Mouse (Mus musculus): Measurements from ENCODE around the gene Rubcnl. TPM values are rescaled to one million over a fixed set of nuclear protein-coding genes. Genes with fewer than 3 reads are reported as not detected.

Rubcnl gene
- total and polyA plus RNA-seq, 3 experiments = 0.04 to 0.06 TPM; not detected in 1

DNA sequence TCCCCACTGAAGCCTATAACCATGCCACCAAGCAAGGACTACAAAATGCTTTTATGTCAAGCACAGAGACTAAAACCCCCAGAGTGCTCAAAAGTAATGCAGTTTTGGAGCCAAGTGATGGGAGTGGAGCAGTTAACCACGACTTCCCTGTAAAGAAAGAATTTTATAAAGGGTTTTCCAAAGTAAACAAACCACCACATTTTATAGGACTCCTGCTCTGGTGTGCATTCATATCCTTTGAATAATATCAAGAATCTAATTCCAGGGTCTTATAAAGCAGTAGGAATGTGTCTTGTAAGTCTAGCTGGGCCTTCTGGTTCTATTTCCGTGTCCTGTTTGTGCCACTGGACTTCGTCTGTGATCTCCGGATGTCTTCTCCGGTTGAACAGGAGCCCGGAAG lies 14.5 kb upstream of the Rubcnl start:
- TF ChIP-seq ELF1 (IDR thresholded peaks at IDR 0.05; ENCODE audit: low read depth, low read length) (no peak), POLR2AphosphoS5 (IDR thresholded peaks at IDR 0.05; ENCODE audit: borderline replicate concordance, low read depth, low read length) (no peak), TBP (IDR thresholded peaks at IDR 0.05; ENCODE audit: low read depth, low read length) (no peak), MXI1 (IDR thresholded peaks at IDR 0.05; ENCODE audit: low read depth, low read length) (no peak), CTCF (IDR thresholded peaks at IDR 0.05 in 2 of 3, conservative IDR thresholded peaks at IDR 0.05 in 1 of 3; ENCODE audit: control insufficient read depth in 1 of 3, insufficient read depth in 1 of 3, low read depth in 2 of 3, low read length in 3 of 3, poor library complexity in 1 of 3, severe bottlenecking in 1 of 3) (no peak), NRF1 (IDR thresholded peaks at IDR 0.05; ENCODE audit: insufficient read depth, low read depth, low read length, poor library complexity, severe bottlenecking) (no peak), GATA1 (IDR thresholded peaks at IDR 0.05; ENCODE audit: low read depth, low read length) (no peak), USF2 (IDR thresholded peaks at IDR 0.05; ENCODE audit: borderline replicate concordance in 1 of 2, insufficient read depth in 1 of 2, low read depth in 1 of 2, low read length in 2 of 2) (no peak), JUND (IDR thresholded peaks at IDR 0.05; ENCODE audit: low read depth, low read length) (no peak), ZC3H11A (IDR thresholded peaks at IDR 0.05; ENCODE audit: low read depth, low read length) (no peak), NELFE (IDR thresholded peaks at IDR 0.05; ENCODE audit: low read depth, low read length) (no peak), KAT2A (conservative IDR thresholded peaks at IDR 0.05; ENCODE audit: low read depth, low read length) (no peak), MEF2A (IDR thresholded peaks at IDR 0.05; ENCODE audit: extremely low read depth, insufficient replicate concordance, low read depth, low read length, poor library complexity, severe bottlenecking) (no peak), ZMIZ1 (IDR thresholded peaks at IDR 0.05; ENCODE audit: low read depth, low read length) (no peak), CHD1 (IDR thresholded peaks at IDR 0.05; ENCODE audit: low read depth, low read length) (no peak), POLR2A (IDR thresholded peaks at IDR 0.05; ENCODE audit: control insufficient read depth in 1 of 2, insufficient read depth in 1 of 2, low read depth in 1 of 2, low read length in 2 of 2, poor library complexity in 1 of 2) (no peak), ETS1 (IDR thresholded peaks at IDR 0.05; ENCODE audit: low read depth, low read length) (no peak)
- Histone ChIP-seq H3K27me3 (ENCODE audit: control insufficient read depth in 1 of 2, insufficient read depth in 2 of 2, low read length in 2 of 2) (no peaks in the 10 kb centered on the region; a peak in 2 of 4 replicates), H3K27ac (ENCODE audit: control insufficient read depth, low read depth, low read length) (no peak overlapping the region), H3K4me1 (ENCODE audit: control insufficient read depth in 1 of 2, insufficient read depth in 2 of 2, low read length in 2 of 2) (peaks cover 0 to 4% of the 10 kb centered on the region in 2 experiments; a peak in 2 of 4 replicates), H3K4me3 (ENCODE audit: control insufficient read depth in 1 of 2, insufficient read depth in 1 of 2, low read depth in 2 of 2, low read length in 2 of 2) (no peak overlapping the region), H3K9me3 (replicated peaks; ENCODE audit: insufficient read depth, low read length) (no peaks in the 10 kb centered on the region), H3K9ac (ENCODE audit: control insufficient read depth, low read depth, low read length, poor library complexity, severe bottlenecking) (no peak overlapping the region), H3K36me3 (ENCODE audit: control insufficient read depth in 1 of 2, insufficient read depth in 2 of 2, low read length in 2 of 2) (peaks cover 0 to 2% of the 10 kb centered on the region in 2 experiments; a peak in 1 of 4 replicates), H3K79me2 (ENCODE audit: control insufficient read depth, insufficient read depth, low read length, poor library complexity) (no peaks in the 10 kb centered on the region)
- DNase-seq (ENCODE audit: low read depth, low spot score) = no peak

DNA sequence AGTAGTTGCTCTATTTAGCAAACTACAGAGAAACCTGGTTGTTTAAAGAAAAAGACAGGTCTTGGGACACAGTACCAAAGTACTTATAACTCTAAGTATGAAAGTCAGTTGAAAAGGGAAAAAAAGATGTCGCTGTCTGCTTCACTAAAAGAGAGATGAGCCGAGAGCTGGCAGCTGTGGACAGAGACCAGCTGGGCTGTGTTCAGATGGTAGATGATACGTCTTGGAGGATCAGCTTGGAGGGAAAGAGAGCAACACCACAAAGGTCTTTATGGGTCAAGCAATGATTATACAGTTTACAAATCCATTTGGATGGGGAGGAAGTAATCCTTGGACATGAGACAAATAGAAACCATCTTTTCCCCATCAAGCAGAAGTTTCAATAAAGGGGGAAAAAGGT lies 12.5 kb upstream of the Rubcnl start:
- Histone ChIP-seq H3K36me3 (ENCODE audit: control insufficient read depth in 1 of 2, insufficient read depth in 2 of 2, low read length in 2 of 2) (peaks cover 0 to 2% of the 10 kb centered on the region in 2 experiments; a peak in 1 of 4 replicates), H3K27ac (ENCODE audit: control insufficient read depth, low read depth, low read length) (no peak overlapping the region), H3K9me3 (replicated peaks; ENCODE audit: insufficient read depth, low read length) (no peaks in the 10 kb centered on the region), H3K27me3 (ENCODE audit: control insufficient read depth in 1 of 2, insufficient read depth in 2 of 2, low read length in 2 of 2) (no peaks in the 10 kb centered on the region; a peak in 2 of 4 replicates), H3K4me1 (ENCODE audit: control insufficient read depth in 1 of 2, insufficient read depth in 2 of 2, low read length in 2 of 2) (peaks cover 0 to 4% of the 10 kb centered on the region in 2 experiments; a peak in 2 of 4 replicates), H3K79me2 (ENCODE audit: control insufficient read depth, insufficient read depth, low read length, poor library complexity) (no peaks in the 10 kb centered on the region), H3K9ac (ENCODE audit: control insufficient read depth, low read depth, low read length, poor library complexity, severe bottlenecking) (no peak overlapping the region), H3K4me3 (ENCODE audit: control insufficient read depth in 1 of 2, insufficient read depth in 1 of 2, low read depth in 2 of 2, low read length in 2 of 2) (no peak overlapping the region)
- TF ChIP-seq MAX (IDR thresholded peaks at IDR 0.05; ENCODE audit: low read length) = no peak
- no peak for TF ChIP-seq MAFK (IDR thresholded peaks at IDR 0.05; ENCODE audit: borderline replicate concordance, low read depth, low read length)
- no peak for TF ChIP-seq ZMIZ1 (IDR thresholded peaks at IDR 0.05; ENCODE audit: low read depth, low read length)
- no peak for TF ChIP-seq RCOR1 (IDR thresholded peaks at IDR 0.05; ENCODE audit: low read depth, low read length)
- TF ChIP-seq ETS1 (IDR thresholded peaks at IDR 0.05; ENCODE audit: low read depth, low read length) = no peak
- no peak for TF ChIP-seq JUND (IDR thresholded peaks at IDR 0.05; ENCODE audit: low read depth, low read length)
- TF ChIP-seq CTCF (IDR thresholded peaks at IDR 0.05 in 2 of 3, conservative IDR thresholded peaks at IDR 0.05 in 1 of 3; ENCODE audit: control insufficient read depth in 1 of 3, insufficient read depth in 1 of 3, low read depth in 2 of 3, low read length in 3 of 3, poor library complexity in 1 of 3, severe bottlenecking in 1 of 3) = no peak
- no peak for TF ChIP-seq MYB (IDR thresholded peaks at IDR 0.05; ENCODE audit: low read depth, low read length)
- TF ChIP-seq ZNF384 (IDR thresholded peaks at IDR 0.05; ENCODE audit: low read depth, low read length) = no peak
- no peak for TF ChIP-seq CHD2 (IDR thresholded peaks at IDR 0.05; ENCODE audit: low read length)
- TF ChIP-seq ZC3H11A (IDR thresholded peaks at IDR 0.05; ENCODE audit: low read depth, low read length) = no peak
- no peak for DNase-seq (ENCODE audit: low read depth, low spot score)

Data from MEL (cell line).